Mouse (Mus musculus) heart, postnatal 0 days (tissue): ENCODE measurements at regions not wholly inside any gene's neighbourhood (a gene's known extent, or its start where the extent isn't known, plus 50 kb on each side); places are given as distances from the start of the nearest gene placed in this dataset.

Experiments
- CTCF ChIP-seq: IDR thresholded peaks from 2 replicates; pipeline ENCODE4 v1.5.1; 2016; ENCODE audit warnings: antibody characterized with exemption, control low read depth, low read depth
- EP300 ChIP-seq: IDR thresholded peaks from 2 replicates; pipeline ENCODE4 v1.6.1; 2016; ENCODE audit warnings: antibody characterized with exemption, low read depth

- TF ChIP-seq EP300 (no peak), CTCF (peak; percentile 76)
Measured at GRCm38 (mm10) chr16:51315608-51316007, 715.4 kb upstream of the Cblb start.
